Mouse (Mus musculus): ENCODE measurements around the gene Ptprn2. TPM values are rescaled to one million over a fixed set of nuclear protein-coding genes. Genes with fewer than 3 reads are reported as not detected.

Gene Ptprn2
- total and polyA plus RNA-seq, 2 experiments from 2014 or later = 18.4 to 101 TPM

GRCm38 (mm10) chr12:116689832-116690231, 204.3 kb downstream of the Ptprn2 start:
- ATAC-seq = no peak
- no peaks in the 10 kb centered on the region for H3K27me3 ChIP-seq (ENCODE audit: insufficient read depth, low read length)
- TF ChIP-seq CTCF (IDR thresholded peaks at IDR 0.05; ENCODE audit: low read depth) = no peak
- H3K4me2 ChIP-seq (ENCODE audit: low read depth, low read length) = no peak overlapping the region
- 92% methylated on average over 2 of the region's 2 CpGs for WGBS
- H3K9ac ChIP-seq (replicated peaks; ENCODE audit: low read length) = no peak overlapping the region
- DNase-seq (ENCODE audit: low spot score) = no peak
- no peaks in the 10 kb centered on the region for H3K4me1 ChIP-seq (ENCODE audit: insufficient read depth, low read length)
- no peaks in the 10 kb centered on the region for H3K9me3 ChIP-seq (ENCODE audit: low read length)
- H3K27ac ChIP-seq = no peak overlapping the region
- no peaks in the 10 kb centered on the region for H3K36me3 ChIP-seq (ENCODE audit: insufficient read depth, low read length)
- H3K4me3 ChIP-seq (ENCODE audit: low read length) = no peak overlapping the region

DNA sequence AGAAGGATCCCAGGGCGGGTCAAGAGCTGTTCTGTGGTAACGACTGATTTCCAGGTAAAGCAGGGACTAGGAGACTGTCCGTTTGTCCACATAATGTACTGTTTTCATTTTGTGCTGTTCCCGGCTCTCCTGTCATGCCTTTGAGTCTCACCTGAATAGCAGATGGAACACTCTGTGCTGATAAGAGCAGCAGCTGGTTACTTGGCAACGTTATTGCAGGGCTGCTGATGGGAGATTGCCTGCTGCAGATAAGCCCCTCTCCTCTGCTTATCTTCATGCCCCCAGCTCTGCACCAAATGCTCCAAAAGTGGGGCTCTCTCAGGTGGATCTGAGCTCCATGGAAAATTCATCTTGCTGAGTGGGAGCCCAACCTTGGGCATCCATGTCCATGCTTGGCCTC, 224.0 kb downstream of the Ptprn2 start:
- no peak for TF ChIP-seq CTCF (IDR thresholded peaks at IDR 0.05; ENCODE audit: low read depth)
- Histone ChIP-seq H3K9ac (replicated peaks; ENCODE audit: low read length) (no peak overlapping the region), H3K27me3 (ENCODE audit: insufficient read depth, low read length) (no peaks in the 10 kb centered on the region), H3K4me2 (ENCODE audit: low read depth, low read length) (no peak overlapping the region), H3K4me1 (ENCODE audit: insufficient read depth, low read length) (0 out of 2 replicates have a peak, but pooled peaks cover 4% of the 10 kb centered on the region), H3K9me3 (ENCODE audit: low read length) (no peaks in the 10 kb centered on the region), H3K36me3 (ENCODE audit: insufficient read depth, low read length) (no peaks in the 10 kb centered on the region), H3K27ac (no peak overlapping the region; the same call in 1 of the 2 replicates), H3K4me3 (ENCODE audit: low read length) (no peak overlapping the region)
- ATAC-seq = peak; percentile 54; the same call in 1 of the 2 replicates
- peak; percentile 51 for DNase-seq (ENCODE audit: low spot score)
- WGBS = 60% methylated on average over 5 of the region's 5 CpGs

GRCm38 (mm10) chr12:116710716-116711115, 225.2 kb downstream of the Ptprn2 start:
- peak; percentile 61; the same call in 1 of the 2 replicates for ATAC-seq

GRCm38 (mm10) chr12:116711133-116711532, 225.6 kb downstream of the Ptprn2 start:
- DNase-seq (ENCODE audit: low spot score) = no peak
- no peaks in the 10 kb centered on the region for H3K36me3 ChIP-seq (ENCODE audit: insufficient read depth, low read length)
- H3K27me3 ChIP-seq (ENCODE audit: insufficient read depth, low read length) = no peaks in the 10 kb centered on the region
- no peak overlapping the region for H3K27ac ChIP-seq
- no peak overlapping the region for H3K4me2 ChIP-seq (ENCODE audit: low read depth, low read length)
- 65% methylated on average over 6 of the region's 6 CpGs for WGBS
- 0 out of 2 replicates have a peak, but pooled peaks cover 4% of the 10 kb centered on the region for H3K4me1 ChIP-seq (ENCODE audit: insufficient read depth, low read length)
- no peak overlapping the region for H3K4me3 ChIP-seq (ENCODE audit: low read length)
- ATAC-seq = 0 out of 2 replicates have a peak, but pooled peaks have one; percentile 23
- TF ChIP-seq CTCF (IDR thresholded peaks at IDR 0.05; ENCODE audit: low read depth) = no peak
- H3K9me3 ChIP-seq (ENCODE audit: low read length) = no peaks in the 10 kb centered on the region
- H3K9ac ChIP-seq (replicated peaks; ENCODE audit: low read length) = no peak overlapping the region

More at GRCm38 (mm10) chr12:116710716-116711115, 225.2 kb downstream of the Ptprn2 start:
- H3K9ac ChIP-seq (replicated peaks; ENCODE audit: low read length) = no peak overlapping the region
- no peak overlapping the region for H3K4me2 ChIP-seq (ENCODE audit: low read depth, low read length)
- H3K36me3 ChIP-seq (ENCODE audit: insufficient read depth, low read length) = no peaks in the 10 kb centered on the region
- H3K4me1 ChIP-seq (ENCODE audit: insufficient read depth, low read length) = 0 out of 2 replicates have a peak, but pooled peaks cover 4% of the 10 kb centered on the region
- 45% methylated on average over 3 of the region's 3 CpGs for WGBS
- no peaks in the 10 kb centered on the region for H3K9me3 ChIP-seq (ENCODE audit: low read length)
- no peaks in the 10 kb centered on the region for H3K27me3 ChIP-seq (ENCODE audit: insufficient read depth, low read length)
- no peak overlapping the region for H3K27ac ChIP-seq
- no peak overlapping the region for H3K4me3 ChIP-seq (ENCODE audit: low read length)
- peak; percentile 35 for DNase-seq (ENCODE audit: low spot score)
- no peak for TF ChIP-seq CTCF (IDR thresholded peaks at IDR 0.05; ENCODE audit: low read depth)

- Histone ChIP-seq H3K4me2 (ENCODE audit: low read depth, low read length) (no peak overlapping the region), H3K36me3 (ENCODE audit: insufficient read depth, low read length) (no peaks in the 10 kb centered on the region), H3K4me3 (ENCODE audit: low read length) (no peak overlapping the region), H3K9me3 (ENCODE audit: low read length) (no peaks in the 10 kb centered on the region), H3K27me3 (ENCODE audit: insufficient read depth, low read length) (no peaks in the 10 kb centered on the region), H3K9ac (replicated peaks; ENCODE audit: low read length) (no peak overlapping the region), H3K4me1 (ENCODE audit: insufficient read depth, low read length) (0 out of 2 replicates have a peak, but pooled peaks cover 4% of the 10 kb centered on the region), H3K27ac (no peak overlapping the region)
- DNase-seq (ENCODE audit: low spot score) (no peak), ATAC-seq (no peak)
- no peak for TF ChIP-seq CTCF (IDR thresholded peaks at IDR 0.05; ENCODE audit: low read depth)
Measured at GRCm38 (mm10) chr12:116713096-116713495, 227.6 kb downstream of the Ptprn2 start.

DNA sequence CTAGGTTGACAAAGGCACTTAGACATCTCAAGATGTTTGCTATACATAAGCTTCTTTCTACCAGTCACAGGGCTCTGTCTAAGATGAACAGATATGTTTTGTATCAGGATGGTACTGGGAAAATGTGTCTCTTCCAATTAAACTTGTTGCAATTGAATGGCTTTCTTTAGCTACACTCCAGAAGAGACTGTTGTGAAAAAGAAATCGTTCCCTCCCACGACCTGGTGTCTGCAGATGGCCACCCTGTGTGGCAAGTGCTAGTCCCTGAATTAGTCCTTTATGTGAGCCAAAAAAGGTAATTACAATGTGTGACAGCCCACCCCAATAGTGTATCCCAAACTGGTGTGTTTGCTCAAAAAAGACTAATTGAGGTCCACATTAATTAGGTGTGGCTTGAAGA, 235.5 kb downstream of the Ptprn2 start:
- H3K4me3 ChIP-seq (ENCODE audit: low read length) = no peak overlapping the region
- H3K27me3 ChIP-seq (ENCODE audit: insufficient read depth, low read length) = no peaks in the 10 kb centered on the region
- ATAC-seq (no peak), DNase-seq (ENCODE audit: low spot score) (no peak)
- WGBS = 56% methylated on average over 2 of the region's 2 CpGs
- no peak overlapping the region for H3K27ac ChIP-seq
- H3K4me2 ChIP-seq (ENCODE audit: low read depth, low read length) = no peak overlapping the region
- H3K9ac ChIP-seq (replicated peaks; ENCODE audit: low read length) = no peak overlapping the region
- no peaks in the 10 kb centered on the region for H3K4me1 ChIP-seq (ENCODE audit: insufficient read depth, low read length)
- H3K36me3 ChIP-seq (ENCODE audit: insufficient read depth, low read length) = no peaks in the 10 kb centered on the region
- no peak for TF ChIP-seq CTCF (IDR thresholded peaks at IDR 0.05; ENCODE audit: low read depth)
- no peaks in the 10 kb centered on the region for H3K9me3 ChIP-seq (ENCODE audit: low read length)

DNA sequence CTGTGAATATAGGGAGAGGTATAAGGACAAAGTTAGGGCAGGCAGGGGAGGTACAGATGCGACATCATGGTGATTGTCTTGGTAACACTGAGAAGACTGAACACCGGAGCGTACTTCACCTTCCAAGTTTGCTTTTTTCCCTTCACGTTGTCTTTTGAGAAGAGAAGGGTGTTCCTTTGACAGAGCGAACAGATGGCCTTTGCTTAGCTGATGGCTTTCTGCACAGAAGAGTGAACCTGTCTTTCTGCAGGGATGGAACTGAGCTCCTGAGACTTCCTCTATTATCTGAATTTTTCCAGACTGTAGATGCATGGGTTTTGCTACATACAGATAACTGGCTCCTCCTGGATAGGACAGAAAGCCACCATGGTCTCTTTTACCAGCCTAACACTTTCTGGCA, 254.6 kb downstream of the Ptprn2 start:
- Histone ChIP-seq H3K27ac (no peak overlapping the region), H3K4me2 (ENCODE audit: low read depth, low read length) (no peak overlapping the region), H3K9ac (replicated peaks; ENCODE audit: low read length) (no peak overlapping the region), H3K36me3 (ENCODE audit: insufficient read depth, low read length) (no peaks in the 10 kb centered on the region), H3K9me3 (ENCODE audit: low read length) (no peaks in the 10 kb centered on the region), H3K27me3 (ENCODE audit: insufficient read depth, low read length) (no peaks in the 10 kb centered on the region), H3K4me1 (ENCODE audit: insufficient read depth, low read length) (no peaks in the 10 kb centered on the region), H3K4me3 (ENCODE audit: low read length) (no peak overlapping the region)
- no peak for DNase-seq (ENCODE audit: low spot score)
- TF ChIP-seq CTCF (IDR thresholded peaks at IDR 0.05; ENCODE audit: low read depth) = no peak
- WGBS = 78% methylated on average over 5 of the region's 5 CpGs
- no peak for ATAC-seq
